Mouse (Mus musculus): ENCODE results near the gene Lyzl4. TPM values are rescaled to one million over a fixed set of nuclear protein-coding genes. Genes with fewer than 3 reads are reported as not detected.

The Lyzl4 gene
- polyA plus RNA-seq, 1 experiment from 2014 or later, result 0.53 TPM

- Histone ChIP-seq H3K4me2 (replicated peaks; ENCODE audit: low read depth, low read length) (peak overlapping the region; percentile 93), H3K9me3 (ENCODE audit: control insufficient read depth, low read length) (no peaks in the 10 kb centered on the region), H3K36me3 (ENCODE audit: control insufficient read depth, insufficient read depth, low read length) (no peaks in the 10 kb centered on the region), H3K27me3 (ENCODE audit: control insufficient read depth, insufficient read depth, low read length) (peaks cover 52% of the 10 kb centered on the region), H3K27ac (ENCODE audit: low read depth, low read length) (no peak overlapping the region), H3K4me1 (ENCODE audit: control insufficient read depth, insufficient read depth, low read length) (peaks cover 12% of the 10 kb centered on the region; the same call in 1 of the 2 replicates), H3K4me3 (ENCODE audit: low read length) (peak overlapping the region; percentile 46), H3K9ac (ENCODE audit: low read depth, low read length) (peak overlapping the region; percentile 50; the same call in 1 of the 2 replicates)
- peak; percentile 3; the same call in 1 of the 2 replicates for ATAC-seq (ENCODE audit: low FRiP score, low TSS enrichment)
- 11% methylated on average over 27 of the region's 27 CpGs for WGBS
Measured at GRCm38 (mm10) chr9:121641235-121641915, 521 bp downstream of the Lyzl4 start.

- H3K36me3 ChIP-seq (ENCODE audit: control insufficient read depth, insufficient read depth, low read length), result no peaks in the 10 kb centered on the region
- H3K9me3 ChIP-seq (ENCODE audit: control insufficient read depth, low read length), result no peaks in the 10 kb centered on the region
- no peak overlapping the region for H3K9ac ChIP-seq (ENCODE audit: low read depth, low read length)
- H3K4me1 ChIP-seq (ENCODE audit: control insufficient read depth, insufficient read depth, low read length), result peaks cover 12% of the 10 kb centered on the region; the same call in 1 of the 2 replicates
- H3K4me2 ChIP-seq (replicated peaks; ENCODE audit: low read depth, low read length), result no peak overlapping the region
- no peak overlapping the region for H3K4me3 ChIP-seq (ENCODE audit: low read length)
- WGBS, result 47% methylated on average over 16 of the region's 16 CpGs
- peaks cover 52% of the 10 kb centered on the region for H3K27me3 ChIP-seq (ENCODE audit: control insufficient read depth, insufficient read depth, low read length)
- H3K27ac ChIP-seq (ENCODE audit: low read depth, low read length), result no peak overlapping the region
- no peak for ATAC-seq (ENCODE audit: low FRiP score, low TSS enrichment)
Measured at GRCm38 (mm10) chr9:121639790-121640189, 2.1 kb downstream of the Lyzl4 start.

GRCm38 (mm10) chr9:121635835-121636576, 5.9 kb downstream of the Lyzl4 start:
- H3K9me3 ChIP-seq (ENCODE audit: control insufficient read depth, low read length), result no peaks in the 10 kb centered on the region
- H3K27ac ChIP-seq (ENCODE audit: low read depth, low read length), result no peak overlapping the region
- no peaks in the 10 kb centered on the region for H3K36me3 ChIP-seq (ENCODE audit: control insufficient read depth, insufficient read depth, low read length)
- H3K4me1 ChIP-seq (ENCODE audit: control insufficient read depth, insufficient read depth, low read length), result no peaks in the 10 kb centered on the region
- H3K4me3 ChIP-seq (ENCODE audit: low read length), result no peak overlapping the region
- H3K27me3 ChIP-seq (ENCODE audit: control insufficient read depth, insufficient read depth, low read length), result peaks cover 19% of the 10 kb centered on the region
- WGBS, result 39% methylated on average over 7 of the region's 7 CpGs
- no peak for ATAC-seq (ENCODE audit: low FRiP score, low TSS enrichment)
- no peak overlapping the region for H3K9ac ChIP-seq (ENCODE audit: low read depth, low read length)
- H3K4me2 ChIP-seq (replicated peaks; ENCODE audit: low read depth, low read length), result no peak overlapping the region

GRCm38 (mm10) chr9:121633306-121633705, 8.6 kb downstream of the Lyzl4 start:
- Histone ChIP-seq H3K36me3 (ENCODE audit: control insufficient read depth, insufficient read depth, low read length) (no peaks in the 10 kb centered on the region), H3K4me2 (replicated peaks; ENCODE audit: low read depth, low read length) (no peak overlapping the region), H3K9me3 (ENCODE audit: control insufficient read depth, low read length) (no peaks in the 10 kb centered on the region), H3K4me3 (ENCODE audit: low read length) (no peak overlapping the region), H3K9ac (ENCODE audit: low read depth, low read length) (no peak overlapping the region), H3K27me3 (ENCODE audit: control insufficient read depth, insufficient read depth, low read length) (no peaks in the 10 kb centered on the region; the same call in 1 of the 2 replicates), H3K4me1 (ENCODE audit: control insufficient read depth, insufficient read depth, low read length) (no peaks in the 10 kb centered on the region), H3K27ac (ENCODE audit: low read depth, low read length) (no peak overlapping the region)
- 77% methylated on average over 6 of the region's 6 CpGs for WGBS
- ATAC-seq (ENCODE audit: low FRiP score, low TSS enrichment), result no peak

GRCm38 (mm10) chr9:121632891-121633290, 9.0 kb downstream of the Lyzl4 start:
- ATAC-seq (ENCODE audit: low FRiP score, low TSS enrichment), result no peak
- Histone ChIP-seq H3K27me3 (ENCODE audit: control insufficient read depth, insufficient read depth, low read length) (no peaks in the 10 kb centered on the region; the same call in 1 of the 2 replicates), H3K4me3 (ENCODE audit: low read length) (no peak overlapping the region), H3K4me2 (replicated peaks; ENCODE audit: low read depth, low read length) (no peak overlapping the region), H3K27ac (ENCODE audit: low read depth, low read length) (no peak overlapping the region), H3K36me3 (ENCODE audit: control insufficient read depth, insufficient read depth, low read length) (no peaks in the 10 kb centered on the region), H3K9me3 (ENCODE audit: control insufficient read depth, low read length) (no peaks in the 10 kb centered on the region), H3K4me1 (ENCODE audit: control insufficient read depth, insufficient read depth, low read length) (no peaks in the 10 kb centered on the region), H3K9ac (ENCODE audit: low read depth, low read length) (no peak overlapping the region)
- 86% methylated on average over 10 of the region's 10 CpGs for WGBS

- Histone ChIP-seq H3K4me2 (replicated peaks; ENCODE audit: low read depth, low read length) (no peak overlapping the region), H3K36me3 (ENCODE audit: control insufficient read depth, insufficient read depth, low read length) (no peaks in the 10 kb centered on the region), H3K9ac (ENCODE audit: low read depth, low read length) (no peak overlapping the region; the same call in 1 of the 2 replicates), H3K9me3 (ENCODE audit: control insufficient read depth, low read length) (no peaks in the 10 kb centered on the region), H3K4me1 (ENCODE audit: control insufficient read depth, insufficient read depth, low read length) (no peaks in the 10 kb centered on the region), H3K4me3 (ENCODE audit: low read length) (no peak overlapping the region), H3K27ac (ENCODE audit: low read depth, low read length) (no peak overlapping the region), H3K27me3 (ENCODE audit: control insufficient read depth, insufficient read depth, low read length) (no peaks in the 10 kb centered on the region; the same call in 1 of the 2 replicates)
- ATAC-seq (ENCODE audit: low FRiP score, low TSS enrichment), result no peak
- 66% methylated on average over 4 of the region's 4 CpGs for WGBS
Measured at GRCm38 (mm10) chr9:121631946-121632345, 9.9 kb downstream of the Lyzl4 start.

GRCm38 (mm10) chr9:121630627-121631026, 11.3 kb downstream of the Lyzl4 start:
- Histone ChIP-seq H3K4me1 (ENCODE audit: control insufficient read depth, insufficient read depth, low read length) (no peaks in the 10 kb centered on the region), H3K27me3 (ENCODE audit: control insufficient read depth, insufficient read depth, low read length) (no peaks in the 10 kb centered on the region; the same call in 1 of the 2 replicates), H3K9ac (ENCODE audit: low read depth, low read length) (no peak overlapping the region), H3K9me3 (ENCODE audit: control insufficient read depth, low read length) (no peaks in the 10 kb centered on the region), H3K27ac (ENCODE audit: low read depth, low read length) (no peak overlapping the region), H3K4me3 (ENCODE audit: low read length) (no peak overlapping the region), H3K36me3 (ENCODE audit: control insufficient read depth, insufficient read depth, low read length) (no peaks in the 10 kb centered on the region), H3K4me2 (replicated peaks; ENCODE audit: low read depth, low read length) (no peak overlapping the region)
- ATAC-seq (ENCODE audit: low FRiP score, low TSS enrichment), result no peak
- 62% methylated on average over 1 of the region's 1 CpGs for WGBS

GRCm38 (mm10) chr9:121624920-121625319, 17.0 kb downstream of the Lyzl4 start:
- no peak overlapping the region for H3K27ac ChIP-seq (ENCODE audit: low read depth, low read length)
- no peak overlapping the region for H3K9ac ChIP-seq (ENCODE audit: low read depth, low read length)
- H3K4me3 ChIP-seq (ENCODE audit: low read length), result no peak overlapping the region
- no peaks in the 10 kb centered on the region for H3K36me3 ChIP-seq (ENCODE audit: control insufficient read depth, insufficient read depth, low read length)
- no peaks in the 10 kb centered on the region for H3K27me3 ChIP-seq (ENCODE audit: control insufficient read depth, insufficient read depth, low read length)
- 69% methylated on average over 2 of the region's 2 CpGs for WGBS
- H3K4me2 ChIP-seq (replicated peaks; ENCODE audit: low read depth, low read length), result no peak overlapping the region
- H3K4me1 ChIP-seq (ENCODE audit: control insufficient read depth, insufficient read depth, low read length), result no peaks in the 10 kb centered on the region
- no peaks in the 10 kb centered on the region for H3K9me3 ChIP-seq (ENCODE audit: control insufficient read depth, low read length)
- ATAC-seq (ENCODE audit: low FRiP score, low TSS enrichment), result no peak

GRCm38 (mm10) chr9:121623235-121623634, 18.7 kb downstream of the Lyzl4 start:
- H3K4me1 ChIP-seq (ENCODE audit: control insufficient read depth, insufficient read depth, low read length), result no peaks in the 10 kb centered on the region
- H3K27ac ChIP-seq (ENCODE audit: low read depth, low read length), result no peak overlapping the region
- H3K4me3 ChIP-seq (ENCODE audit: low read length), result no peak overlapping the region
- no peak overlapping the region for H3K4me2 ChIP-seq (replicated peaks; ENCODE audit: low read depth, low read length)
- no peaks in the 10 kb centered on the region for H3K36me3 ChIP-seq (ENCODE audit: control insufficient read depth, insufficient read depth, low read length)
- H3K9ac ChIP-seq (ENCODE audit: low read depth, low read length), result no peak overlapping the region
- H3K9me3 ChIP-seq (ENCODE audit: control insufficient read depth, low read length), result no peaks in the 10 kb centered on the region
- H3K27me3 ChIP-seq (ENCODE audit: control insufficient read depth, insufficient read depth, low read length), result no peaks in the 10 kb centered on the region
- no peak for ATAC-seq (ENCODE audit: low FRiP score, low TSS enrichment)
- WGBS, result 91% methylated on average over 4 of the region's 4 CpGs
